Mouse (Mus musculus): ENCODE results near the gene Ryr2.
"Not testable (repeated sequence)": the region's sequence is repeated elsewhere in the genome, so short reads cannot be mapped to it uniquely, and the experiment has no call there.

Ryr2 gene

DNA sequence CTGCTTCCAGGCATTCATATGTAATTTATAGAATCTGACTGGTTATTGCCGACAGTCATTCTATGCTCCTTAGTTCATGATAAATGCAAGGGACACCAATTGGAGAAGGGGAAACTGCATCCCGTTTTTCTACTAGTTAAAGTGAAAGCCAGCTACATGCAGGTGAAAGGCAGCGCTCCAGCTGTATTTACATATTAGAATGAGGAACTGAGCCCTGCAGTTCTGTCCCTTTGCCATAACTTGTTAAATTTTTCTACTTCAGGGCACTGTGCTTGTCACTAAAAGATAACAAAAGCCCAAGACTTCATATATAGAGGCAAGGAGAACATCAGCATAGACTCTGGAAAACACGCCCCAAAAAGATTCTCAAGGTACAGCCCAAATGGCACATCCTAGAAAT lies 165.0 kb downstream of the Ryr2 start:
- no peak for DNase-seq (ENCODE audit: low read depth)

DNA sequence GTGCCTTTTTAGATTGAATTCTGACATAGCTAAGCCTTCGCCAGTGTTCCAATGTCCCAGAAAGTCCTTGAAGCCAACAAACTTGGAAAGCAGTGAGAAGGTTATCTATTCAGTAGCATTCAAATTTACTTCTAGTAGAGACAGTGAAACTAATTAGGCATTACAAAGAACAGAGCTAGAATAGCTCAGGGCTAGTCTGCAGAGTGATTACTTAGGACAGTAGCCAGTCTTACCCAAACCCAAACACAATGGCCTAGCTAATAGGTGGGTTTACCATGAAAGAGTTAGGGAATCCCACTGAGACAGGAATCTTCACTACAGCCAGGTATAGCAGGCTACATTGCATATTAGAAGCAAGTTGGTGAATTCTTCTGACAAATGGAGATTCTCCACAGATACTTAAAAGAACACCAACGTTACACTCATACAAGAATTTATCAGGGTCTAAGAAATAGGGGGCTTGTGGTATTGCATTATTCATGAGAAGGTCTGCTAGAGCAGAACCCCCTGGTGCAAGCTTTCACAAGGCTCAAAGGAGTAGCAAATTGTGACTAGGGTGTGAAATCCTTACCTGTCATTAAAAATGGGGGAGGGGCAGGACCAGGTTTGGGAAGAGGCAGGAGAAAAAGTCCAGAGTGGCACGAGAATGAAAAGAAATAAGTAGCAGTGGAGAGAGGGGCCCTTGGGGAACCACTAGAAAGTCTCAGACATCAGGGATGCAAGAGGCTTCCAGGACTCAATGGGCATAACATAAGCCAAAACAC lies 172.3 kb downstream of the Ryr2 start:
- DNase-seq (ENCODE audit: low read depth): not testable (repeated sequence)

GRCm38 (mm10) chr13:11933334-11933733 lies 173.4 kb downstream of the Ryr2 start:
- no peak for DNase-seq (ENCODE audit: low read depth)

DNA sequence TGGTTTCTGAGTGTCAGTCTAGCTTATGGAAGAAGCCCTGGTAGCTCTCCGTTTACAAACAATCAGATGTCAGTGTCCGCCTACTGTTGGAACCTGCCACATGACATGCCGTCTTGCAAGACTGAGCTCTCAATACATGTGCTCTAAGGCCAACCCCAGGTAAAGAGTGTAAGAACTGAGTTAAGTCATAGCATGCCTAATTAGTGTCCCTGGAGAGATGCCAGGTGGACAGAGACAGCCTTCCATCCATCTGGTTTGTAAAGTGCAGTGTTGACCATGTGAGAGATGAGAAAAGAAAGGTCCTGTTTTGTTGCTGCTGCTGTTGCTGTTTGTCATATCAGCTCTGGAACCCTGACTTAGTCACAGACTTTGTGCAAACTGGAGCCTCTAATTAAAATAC lies 178.0 kb downstream of the Ryr2 start:
- no peak for DNase-seq (ENCODE audit: low read depth)

DNA sequence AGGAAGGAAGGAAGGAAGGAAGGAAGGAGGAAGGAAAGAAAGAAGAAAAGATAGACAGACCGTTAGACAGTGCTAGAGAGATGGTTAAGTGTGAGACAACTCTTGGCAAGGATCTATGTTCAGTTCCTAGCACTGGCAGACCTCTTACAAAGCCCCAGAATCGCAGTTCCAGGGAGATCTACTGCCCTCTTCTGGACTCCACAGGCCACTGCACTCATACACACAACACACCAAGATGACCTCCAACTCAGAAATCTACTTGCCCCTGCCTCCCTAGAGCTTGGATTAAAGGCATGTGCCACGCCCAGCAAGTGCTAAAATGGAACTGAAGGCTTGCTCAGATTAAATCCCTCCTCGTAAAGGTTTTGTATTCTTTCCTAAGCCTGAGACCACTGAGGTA lies 179.0 kb downstream of the Ryr2 start:
- DNase-seq (ENCODE audit: low read depth): no peak

DNA sequence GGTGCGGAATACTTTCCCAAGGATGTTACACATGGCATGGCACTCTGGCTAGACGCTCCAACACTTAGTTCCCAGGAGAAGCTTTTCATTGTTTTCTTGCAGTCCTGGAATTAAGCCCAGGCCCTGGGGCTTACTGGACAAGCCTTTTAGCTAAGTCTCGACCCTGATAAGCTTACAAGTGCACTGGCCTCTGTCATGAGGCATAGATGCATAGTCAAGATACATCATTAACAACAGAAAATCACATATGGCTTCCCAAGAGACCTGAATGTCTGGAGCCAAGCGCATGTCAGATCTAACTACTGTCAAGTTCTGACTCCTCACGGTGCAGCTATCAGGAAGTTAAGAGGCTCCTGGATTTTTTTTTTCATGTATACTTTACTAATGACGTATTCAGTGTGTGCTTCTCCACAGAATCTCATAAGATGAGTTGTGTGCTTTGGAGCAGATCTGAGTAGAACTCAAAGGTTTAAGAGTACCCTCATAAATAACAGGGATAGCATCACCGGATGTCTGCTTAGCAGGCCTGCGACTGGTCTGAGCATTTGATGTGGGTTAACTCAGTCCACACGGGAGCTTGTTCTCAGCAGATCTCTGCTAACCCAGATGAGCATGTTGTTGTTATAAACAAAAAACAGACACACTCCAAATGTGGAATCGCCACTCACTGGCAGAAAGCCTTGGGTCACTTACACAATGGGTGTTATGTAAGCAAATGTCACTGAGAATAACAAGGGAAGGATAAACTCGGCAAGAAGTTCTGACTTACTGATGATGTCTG lies 179.8 kb downstream of the Ryr2 start:
- DNase-seq (ENCODE audit: low read depth): no peak

GRCm38 (mm10) chr13:11926215-11926614 lies 180.5 kb downstream of the Ryr2 start:
- no peak for DNase-seq (ENCODE audit: low read depth)

GRCm38 (mm10) chr13:11924732-11925131 lies 182.0 kb downstream of the Ryr2 start:
- no peak for DNase-seq (ENCODE audit: low read depth)

DNA sequence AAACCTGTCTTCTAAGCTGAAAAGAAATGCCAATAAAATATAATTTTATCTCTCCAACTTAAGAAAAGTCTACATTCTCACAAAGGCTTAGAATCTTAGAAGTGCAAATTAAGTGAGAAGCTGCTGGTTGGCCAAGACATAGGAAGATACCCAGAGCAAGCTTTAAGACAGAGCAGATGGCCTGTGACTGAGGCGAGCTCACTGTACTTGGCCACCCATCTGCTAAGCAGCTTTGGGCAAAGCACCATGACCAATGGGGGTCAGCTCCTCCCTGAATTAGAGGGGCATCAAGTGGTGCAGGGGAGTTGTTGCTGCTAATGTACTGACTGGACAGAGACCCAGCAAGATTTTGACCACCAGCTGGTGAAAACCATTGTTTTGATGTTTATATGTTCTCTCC lies 186.2 kb downstream of the Ryr2 start:
- DNase-seq (ENCODE audit: low read depth): no peak

DNA sequence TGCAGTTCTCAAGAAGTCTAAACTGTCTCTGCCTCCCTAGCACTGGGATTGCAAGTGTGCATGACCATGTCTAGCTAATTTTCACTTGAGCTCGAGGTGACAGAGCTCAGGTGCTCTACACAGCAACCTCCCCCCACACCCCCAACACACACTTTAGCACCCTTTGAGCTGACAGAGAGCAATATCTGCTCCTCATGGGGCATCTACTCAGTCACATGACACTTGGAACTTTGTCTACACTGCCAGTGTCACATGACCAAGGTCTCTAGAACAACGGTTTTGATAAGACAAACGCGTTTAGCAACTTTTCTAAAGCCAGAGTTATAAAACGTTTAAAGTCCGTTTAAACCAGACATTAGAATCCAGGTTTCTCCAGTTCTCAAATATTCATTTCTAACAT lies 187.3 kb downstream of the Ryr2 start:
- DNase-seq (ENCODE audit: low read depth): no peak

DNA sequence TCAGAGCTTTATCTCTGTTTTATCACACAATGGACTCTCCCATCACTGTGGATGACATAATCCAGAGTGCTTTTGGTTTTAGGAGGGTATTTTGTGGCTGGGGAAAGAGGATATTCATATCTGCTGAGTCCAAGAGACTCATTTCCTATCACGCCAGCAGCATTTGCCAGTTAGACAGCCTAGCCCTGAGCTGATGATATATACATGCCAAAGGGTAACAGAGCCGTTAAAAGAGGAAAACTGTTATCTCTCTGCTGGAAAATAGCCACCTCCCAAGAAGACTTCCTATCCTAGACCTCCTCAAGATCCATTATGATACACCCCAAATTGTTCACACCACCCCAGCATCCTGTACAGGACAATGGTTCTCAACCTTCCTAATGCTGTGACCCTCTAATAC lies 191.1 kb downstream of the Ryr2 start:
- no peak for DNase-seq (ENCODE audit: low read depth)

DNA sequence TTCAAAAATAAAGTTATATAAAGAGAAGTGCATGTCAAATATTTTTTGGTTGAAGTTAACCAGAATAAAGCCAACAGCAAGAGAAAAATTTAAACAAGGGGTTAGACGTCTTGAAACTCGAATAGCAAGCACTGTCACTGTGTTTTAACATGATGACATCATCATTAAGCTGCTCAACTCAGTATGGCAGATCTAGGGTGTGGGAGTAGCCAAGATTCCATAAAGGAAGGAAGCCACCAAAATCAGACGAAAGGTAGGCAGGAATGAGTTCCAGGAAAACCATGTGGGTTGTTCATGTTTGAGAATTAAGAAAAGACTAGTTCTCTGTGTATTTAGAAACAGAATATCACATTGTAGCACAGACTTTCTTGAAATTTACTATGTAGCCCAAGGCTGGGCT lies 192.1 kb downstream of the Ryr2 start:
- DNase-seq (ENCODE audit: low read depth): no peak

- DNase-seq (ENCODE audit: low read depth): no peak
Measured at GRCm38 (mm10) chr13:11912208-11912607, 194.5 kb downstream of the Ryr2 start.

- no peak for DNase-seq (ENCODE audit: low read depth)
Measured at GRCm38 (mm10) chr13:11908123-11908522, 198.6 kb downstream of the Ryr2 start.

- DNase-seq (ENCODE audit: low read depth): no peak
Measured at GRCm38 (mm10) chr13:11905126-11905525, 201.6 kb downstream of the Ryr2 start.

GRCm38 (mm10) chr13:11903272-11903671 lies 203.5 kb downstream of the Ryr2 start:
- no peak for DNase-seq (ENCODE audit: low read depth)

GRCm38 (mm10) chr13:11902856-11903255 lies 203.9 kb downstream of the Ryr2 start:
- no peak for DNase-seq (ENCODE audit: low read depth)

DNA sequence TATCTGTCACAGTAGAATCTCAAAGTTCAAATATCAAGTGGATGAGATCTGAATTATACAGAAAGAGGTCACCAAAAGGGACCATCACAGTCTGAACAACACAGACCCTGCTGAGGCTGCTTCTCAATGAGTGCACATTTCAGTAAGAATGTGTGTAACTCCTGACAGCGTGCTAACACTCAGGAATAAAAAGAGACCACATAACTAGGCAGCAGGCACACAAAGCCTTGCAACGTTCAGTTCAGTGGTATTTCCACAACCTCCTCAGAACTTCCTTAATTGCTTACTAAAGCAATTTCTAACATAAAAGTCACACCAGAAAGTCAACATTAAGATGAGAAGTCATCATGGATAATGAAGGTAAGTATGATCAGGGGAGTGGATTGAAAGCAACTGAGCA lies 206.1 kb downstream of the Ryr2 start:
- no peak for DNase-seq (ENCODE audit: low read depth)

DNA sequence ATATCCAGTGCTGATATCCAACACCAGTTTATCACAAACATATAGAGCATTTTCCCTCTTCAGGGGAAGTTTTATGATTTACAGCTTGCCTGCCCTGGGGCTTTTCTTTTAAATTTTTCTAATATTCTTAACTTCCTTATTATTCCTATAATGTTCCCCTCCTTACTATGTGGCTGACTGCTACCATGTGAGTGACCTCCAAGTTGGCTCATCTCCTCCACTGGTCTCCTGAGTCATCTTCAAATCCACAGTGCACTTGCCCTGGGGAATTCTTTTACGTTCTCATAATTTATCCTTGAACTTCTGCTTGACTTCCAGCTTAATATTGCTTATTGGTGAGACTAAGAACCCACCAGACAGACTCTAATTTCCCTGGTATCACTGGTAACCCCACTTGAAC lies 211.1 kb downstream of the Ryr2 start:
- no peak for DNase-seq (ENCODE audit: low read depth)

- no peak for DNase-seq (ENCODE audit: low read depth)
Measured at GRCm38 (mm10) chr13:11891739-11892138, 215.0 kb downstream of the Ryr2 start.

DNA sequence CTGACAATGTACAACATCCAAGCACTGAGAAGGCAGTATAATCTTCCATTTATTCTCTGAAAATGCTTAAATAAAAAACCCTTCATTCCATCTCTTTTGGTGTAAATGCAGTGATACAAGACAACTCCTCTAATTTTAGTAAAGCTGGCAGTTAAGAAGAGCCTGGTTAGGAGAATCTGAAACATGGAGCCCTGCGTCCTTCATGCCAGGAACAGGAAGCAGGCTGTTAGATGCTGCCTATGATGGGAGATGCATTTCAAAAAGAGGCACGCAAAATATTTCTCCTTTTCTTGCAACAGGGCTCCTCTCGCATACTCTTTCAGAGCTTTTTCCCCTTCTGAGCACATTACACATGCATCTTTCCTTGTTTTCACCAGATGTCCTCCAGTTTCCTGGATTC lies 215.6 kb downstream of the Ryr2 start:
- no peak for DNase-seq (ENCODE audit: low read depth)

- DNase-seq (ENCODE audit: low read depth): no peak
Measured at GRCm38 (mm10) chr13:11884175-11884574, 222.6 kb downstream of the Ryr2 start.

DNA sequence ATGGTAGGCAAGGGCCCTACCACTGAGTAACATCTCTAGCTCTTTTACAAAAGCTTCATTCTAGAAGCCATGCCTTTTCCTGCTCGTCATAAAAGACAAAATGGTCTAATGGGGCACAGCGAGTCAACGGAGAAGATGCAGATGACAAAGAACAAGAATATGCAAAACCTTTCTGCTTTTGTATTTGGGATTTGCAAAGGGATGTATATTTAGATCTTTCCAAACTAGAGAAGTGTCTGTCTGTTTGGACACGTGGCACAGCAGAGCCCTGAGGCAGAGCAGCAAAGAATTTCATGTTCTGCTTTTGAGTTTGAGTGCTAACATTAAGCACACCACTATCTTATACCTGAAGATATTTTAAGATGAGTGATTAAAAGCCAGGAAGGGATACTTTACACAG lies 224.4 kb downstream of the Ryr2 start:
- DNase-seq (ENCODE audit: low read depth): no peak

Measured in 416B (cell line).